Mouse (Mus musculus) left cerebral cortex, postnatal 14 days (tissue): ENCODE data around the gene Cobl. TPM values are rescaled to one million over a fixed set of nuclear protein-coding genes. Genes with fewer than 3 reads are reported as not detected.
A peak's percentile ranks its signal among the peaks of the same experiment; 100 is the strongest.

Source experiments
- DNase-seq, 2 experiments: peaks; one replicate each; pipeline ENCODE4 v3.0.0; 2021 to 2022; ENCODE audit warnings: low spot score in 2 of 2, mixed read lengths in 1 of 2
- intact Hi-C: fragments of 180-260 bp; cut with DNase I; formaldehyde crosslinking; loops from one replicate; pipeline ENCODE4 v1.15.1; 2025
- total RNA-seq, 2 experiments: library from RNA; stranded (reverse); gene quantifications; 2 replicates each; pipeline ENCODE4 v1.2.3; 2021

The Cobl gene
- total RNA-seq, 2 experiments from 2014 or later = 69.5 to 77.8 TPM

DNA sequence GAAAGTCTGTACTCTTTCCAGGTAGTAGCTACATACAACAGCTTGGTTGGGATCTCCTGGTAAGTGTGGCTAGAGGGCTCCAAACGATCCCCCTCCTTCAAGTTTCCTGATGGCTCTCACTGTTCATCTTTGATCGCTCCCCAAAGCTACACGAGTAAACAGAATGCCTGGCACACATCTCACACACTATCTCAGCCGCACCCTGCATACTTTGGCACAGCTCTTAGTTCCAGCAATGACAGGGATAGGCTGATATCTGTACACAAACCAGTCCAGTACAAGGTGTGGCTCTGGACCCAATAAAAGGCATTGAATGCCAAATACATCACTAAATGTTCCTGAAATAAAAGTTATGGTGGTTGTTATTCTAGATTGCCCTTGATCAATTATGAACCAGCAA, 55.3 kb downstream of the Cobl start:
- no peak for DNase-seq
- intact Hi-C loops = no loop called here

DNA sequence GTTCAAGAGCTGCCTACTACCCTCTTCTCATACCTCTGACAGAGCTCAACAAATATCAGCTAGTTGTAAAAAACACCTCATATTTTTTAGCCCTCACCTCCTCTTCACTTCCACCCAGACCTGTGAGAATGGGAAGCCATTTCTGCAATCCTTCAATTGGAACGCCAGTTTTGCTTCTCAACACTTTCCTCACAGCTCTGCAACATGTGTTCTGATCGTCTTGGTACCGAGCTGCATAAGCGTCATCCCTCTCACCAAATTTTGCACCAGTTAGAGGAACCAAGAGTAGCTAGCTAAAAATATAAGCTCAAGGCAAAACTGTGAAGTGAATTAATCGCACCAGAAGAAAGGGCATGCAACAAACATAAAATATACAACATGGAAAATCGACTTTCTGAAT, 56.9 kb downstream of the Cobl start:
- intact Hi-C loops = no loop called here
- no peak for DNase-seq

DNA sequence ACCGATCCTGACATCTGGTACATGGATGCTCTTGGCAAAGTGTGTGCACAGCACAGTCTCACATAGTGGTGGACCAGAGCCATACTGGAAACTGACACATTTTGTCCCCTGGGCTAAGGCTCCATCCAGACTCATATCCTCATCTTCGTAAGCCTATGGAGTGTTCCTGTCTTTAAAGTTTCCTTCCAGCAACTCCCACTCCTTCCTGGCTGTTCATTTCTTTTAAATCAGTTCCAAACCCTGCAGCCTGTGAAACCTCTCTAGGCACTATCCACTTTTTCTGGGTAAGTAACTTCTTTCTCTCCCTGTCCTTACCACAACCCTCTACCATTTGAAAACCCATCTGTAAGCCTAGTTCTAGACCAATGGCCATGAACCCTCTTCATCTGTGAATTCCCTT, 64.9 kb downstream of the Cobl start:
- intact Hi-C loops = no loop called here
- no peak for DNase-seq

- no peak for DNase-seq
- intact Hi-C loops = no loop called here
These were observed 68.6 kb downstream of the Cobl start for GRCm38 (mm10) chr11:12396196-12396595.

GRCm38 (mm10) chr11:12394701-12395100, 70.1 kb downstream of the Cobl start:
- intact Hi-C loops = loop anchor here (5.0 kb wide), 1 partner anchor 78 kb away; no protein-coding TSS in a partner anchor

DNA sequence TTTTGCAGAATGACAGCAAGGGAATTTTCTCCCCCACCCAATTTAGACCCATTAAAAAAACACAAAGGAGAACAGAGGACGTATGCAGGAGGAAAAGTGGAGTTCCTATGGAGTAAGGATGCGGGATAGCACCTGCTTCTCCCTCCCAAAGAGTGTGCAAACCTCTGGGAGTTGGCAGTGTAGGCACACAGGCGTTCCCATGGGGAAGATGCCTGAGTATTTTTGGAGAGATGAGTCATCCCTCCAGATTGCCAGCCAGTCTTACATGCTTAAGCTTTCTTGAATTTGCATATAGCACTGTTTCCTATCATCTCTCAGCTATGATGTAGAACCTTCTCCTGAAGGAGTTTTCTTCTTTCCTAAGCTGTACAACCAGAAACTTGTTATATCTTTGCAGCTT, 70.6 kb downstream of the Cobl start:
- peak; percentile 79 to 91 for DNase-seq
- intact Hi-C loops = loop anchor here (5.0 kb wide), 1 partner anchor 78 kb away; no protein-coding TSS in a partner anchor

More at GRCm38 (mm10) chr11:12394701-12395100, 70.1 kb downstream of the Cobl start:
- no peak for DNase-seq

DNA sequence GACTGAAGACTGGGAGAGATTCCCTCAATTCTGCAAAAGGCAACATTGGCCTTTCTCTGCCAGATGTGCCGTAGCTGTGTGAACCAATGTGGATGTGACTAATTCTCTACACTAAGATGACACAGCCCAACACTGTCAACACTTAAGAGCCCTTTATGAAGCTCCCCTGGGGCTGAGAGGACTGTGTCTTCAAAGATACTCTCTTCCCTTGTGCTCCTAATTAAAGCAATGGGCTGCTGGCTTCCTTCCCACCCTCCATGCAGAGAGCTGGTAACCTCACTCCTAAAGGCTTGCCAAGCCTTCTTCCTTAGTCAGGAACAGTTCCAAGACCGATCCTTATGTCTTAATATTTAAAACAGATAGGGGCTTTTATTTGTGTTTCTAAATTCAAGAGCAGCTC, 79.9 kb downstream of the Cobl start:
- DNase-seq = peak; percentile 17 to 57
- intact Hi-C loops = no loop called here

- no peak for DNase-seq
- intact Hi-C loops = no loop called here
These were observed 81.8 kb downstream of the Cobl start for GRCm38 (mm10) chr11:12382991-12383390.

DNA sequence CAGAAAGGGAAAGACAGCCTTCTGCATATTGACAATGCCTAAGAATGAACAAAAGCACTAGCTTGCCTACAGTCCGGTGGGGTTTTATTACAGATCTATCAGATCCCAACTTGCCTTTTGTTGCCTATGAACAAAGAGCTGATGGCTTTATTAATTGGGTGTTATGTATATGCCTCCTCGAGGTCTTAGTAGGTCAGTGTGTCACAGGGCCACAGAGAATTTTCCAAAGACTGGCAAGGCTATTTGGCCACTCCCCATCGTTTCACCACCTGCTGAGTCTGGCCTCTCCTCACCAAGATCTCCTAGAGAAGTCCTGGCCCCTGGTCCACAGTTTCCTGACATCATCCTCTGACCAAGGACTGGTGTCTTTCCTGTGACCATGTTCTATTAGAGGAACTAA, 83.7 kb downstream of the Cobl start:
- intact Hi-C loops = no loop called here
- no peak for DNase-seq

- intact Hi-C loops = no loop called here
- DNase-seq = no peak
These were observed 88.1 kb downstream of the Cobl start for GRCm38 (mm10) chr11:12376628-12377027.

DNA sequence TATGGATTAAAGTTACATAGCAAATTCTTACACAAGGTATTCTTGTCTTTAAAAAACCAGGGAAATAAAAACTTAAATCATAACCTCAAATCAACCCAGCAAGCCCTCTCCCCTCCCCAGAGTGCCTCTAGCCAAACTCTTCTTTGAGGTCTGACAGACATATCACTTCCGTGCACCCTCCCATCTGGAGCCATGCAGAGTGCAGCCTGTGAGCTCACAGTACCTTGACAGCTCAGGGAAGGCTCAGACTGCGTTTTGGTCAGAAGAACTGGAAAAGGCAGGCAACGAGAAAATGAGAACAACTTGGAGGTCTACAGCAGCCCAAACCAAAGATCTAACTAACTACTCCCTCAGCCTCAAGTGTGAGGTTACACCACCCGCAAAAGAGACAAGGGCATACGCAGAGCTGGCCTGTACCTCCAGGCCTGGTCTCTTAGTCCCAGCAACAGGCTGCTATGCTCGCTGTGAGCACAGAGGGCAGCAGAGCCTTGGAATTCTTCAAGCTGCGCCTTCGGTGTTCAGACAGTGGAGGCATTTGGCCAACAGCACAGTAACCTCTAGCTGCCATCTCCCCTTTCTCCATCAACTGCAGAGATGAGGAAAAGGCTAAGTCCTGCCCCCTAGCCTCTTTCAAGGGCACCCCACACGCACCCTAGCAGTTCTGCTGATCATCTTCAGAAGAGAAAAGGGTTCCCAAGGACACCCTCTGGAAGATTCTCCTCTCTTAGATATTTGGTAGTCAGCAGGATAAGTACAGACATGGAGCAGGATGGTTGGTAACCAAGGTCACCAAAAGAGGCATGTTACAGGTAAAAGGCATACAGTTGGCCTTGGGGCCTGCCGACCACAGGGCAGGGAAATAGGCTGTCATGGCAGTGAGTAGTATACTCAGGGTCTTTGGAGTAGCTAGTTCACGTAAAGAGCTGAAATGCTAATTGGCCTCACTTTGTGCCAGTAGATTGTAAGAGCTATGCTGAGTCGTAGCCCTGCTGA, 91.4 kb downstream of the Cobl start:
- DNase-seq = peak; percentile 88 to 89
- intact Hi-C loops = loop anchor here (2.0 kb wide), 1 partner anchor 159 kb away; no protein-coding TSS in a partner anchor

- DNase-seq = no peak
- intact Hi-C loops = no loop called here
These were observed 93.8 kb downstream of the Cobl start for GRCm38 (mm10) chr11:12370957-12371356.

GRCm38 (mm10) chr11:12367426-12368178, 97.2 kb downstream of the Cobl start:
- intact Hi-C loops = no loop called here
- DNase-seq = no peak

DNA sequence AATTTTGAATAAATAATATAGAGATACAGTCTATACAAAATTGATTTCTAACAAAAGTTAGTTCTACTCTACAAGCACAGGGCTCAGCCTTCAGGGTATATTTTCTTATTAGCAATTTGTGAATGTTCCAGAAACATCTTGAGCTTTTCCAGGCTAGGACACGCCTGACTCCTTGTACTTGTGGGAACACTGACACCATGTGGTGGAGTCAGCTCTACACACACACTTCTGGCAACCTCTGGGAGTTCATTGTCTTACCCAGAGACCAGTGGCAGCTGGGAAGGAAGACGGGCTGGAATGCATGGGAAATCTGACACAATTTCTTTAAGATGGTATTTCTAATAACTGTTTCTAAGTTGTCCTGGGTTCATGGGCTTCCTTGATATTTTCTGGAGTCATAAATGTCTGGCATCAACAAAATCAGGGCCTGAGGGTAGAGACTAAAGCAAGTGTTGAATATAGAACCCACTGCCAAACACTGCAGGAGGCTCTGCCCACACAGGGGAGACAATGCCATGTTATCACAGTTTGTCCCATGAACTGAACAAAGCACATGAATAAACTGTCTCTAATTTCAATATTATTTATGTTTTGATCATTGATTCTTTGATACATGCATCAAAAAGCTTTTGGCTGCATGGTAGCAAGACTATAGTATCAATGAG, 105.3 kb downstream of the Cobl start:
- DNase-seq = peak; percentile 70 to 81
- intact Hi-C loops = loop anchor here (5.0 kb wide), 3 partner anchors 42 to 537 kb away; no protein-coding TSS in a partner anchor

DNA sequence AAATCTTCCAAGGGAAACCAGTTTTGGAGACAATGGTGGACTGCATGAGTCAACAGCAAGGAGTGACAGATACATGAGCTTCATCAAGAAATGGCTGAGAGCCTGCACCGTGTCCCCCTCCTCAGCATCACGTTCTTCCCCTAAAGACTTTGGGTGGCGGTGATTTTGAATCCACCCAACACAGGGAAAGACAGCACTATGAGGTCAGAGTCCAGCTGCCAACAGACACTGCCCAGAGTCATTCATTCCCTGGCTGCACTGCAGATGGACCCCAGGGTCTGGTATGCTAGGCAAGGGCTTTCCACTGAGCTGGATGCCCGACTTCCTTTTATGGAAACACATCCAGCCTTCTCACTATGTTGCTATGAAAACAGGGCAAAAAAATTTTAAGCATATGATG, 106.2 kb downstream of the Cobl start:
- intact Hi-C loops = loop anchor here (5.0 kb wide), 3 partner anchors 41 to 536 kb away; no protein-coding TSS in a partner anchor
- DNase-seq = no peak

DNA sequence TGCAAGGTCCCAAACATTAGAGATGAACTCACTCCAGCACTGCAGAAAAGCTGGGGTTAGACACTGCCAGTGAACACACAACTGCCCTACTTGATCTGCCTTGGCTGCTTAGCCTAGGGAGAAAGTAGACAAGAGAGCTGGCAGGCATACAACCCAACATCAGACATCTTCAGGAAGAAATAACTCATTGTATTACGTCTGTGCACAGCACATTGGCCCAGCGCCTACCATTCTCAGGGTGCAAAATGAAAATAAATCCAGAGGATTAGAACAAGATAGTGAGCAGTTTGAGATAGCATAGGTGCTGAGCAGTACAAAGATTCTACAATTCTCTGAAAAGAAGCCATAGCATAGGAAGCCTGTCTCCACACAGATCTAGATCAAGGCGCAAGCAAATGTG, 109.1 kb downstream of the Cobl start:
- intact Hi-C loops = loop anchor here (5.0 kb wide), 3 partner anchors 38 to 533 kb away; no protein-coding TSS in a partner anchor

DNA sequence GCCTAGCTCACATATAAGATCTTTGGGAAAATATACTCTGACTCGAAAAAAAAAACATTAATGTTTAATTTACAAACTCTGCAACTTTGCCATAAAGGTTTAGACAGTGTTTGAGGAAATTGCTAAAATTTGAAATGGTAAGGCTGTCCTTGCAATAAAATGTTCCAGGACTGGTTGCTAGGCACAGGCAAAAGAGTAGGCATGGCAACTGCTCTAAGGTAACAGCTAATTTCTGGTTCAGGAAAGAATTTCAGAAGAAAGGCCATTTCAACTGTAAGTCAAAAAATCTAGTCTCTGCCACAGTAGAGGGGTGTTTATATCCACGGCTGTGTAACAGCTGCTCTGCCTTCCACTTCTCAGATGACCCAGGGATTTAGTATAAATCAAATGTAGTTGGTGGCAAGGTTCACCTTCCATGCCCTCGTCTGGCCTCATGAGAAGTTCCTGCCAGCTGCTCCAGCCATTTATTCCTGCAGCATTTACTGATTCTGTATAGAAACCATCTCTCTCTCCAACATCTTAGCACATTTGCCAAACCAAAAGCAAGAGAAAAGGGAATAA, 113.7 kb downstream of the Cobl start:
- DNase-seq = peak in 1 of 2 experiments; percentile 25
- intact Hi-C loops = no loop called here

More for the DNA sequence above, 109.1 kb downstream of the Cobl start:
- DNase-seq = no peak

GRCm38 (mm10) chr11:12350086-12350485, 114.7 kb downstream of the Cobl start:
- no peak for DNase-seq
- intact Hi-C loops = no loop called here

DNA sequence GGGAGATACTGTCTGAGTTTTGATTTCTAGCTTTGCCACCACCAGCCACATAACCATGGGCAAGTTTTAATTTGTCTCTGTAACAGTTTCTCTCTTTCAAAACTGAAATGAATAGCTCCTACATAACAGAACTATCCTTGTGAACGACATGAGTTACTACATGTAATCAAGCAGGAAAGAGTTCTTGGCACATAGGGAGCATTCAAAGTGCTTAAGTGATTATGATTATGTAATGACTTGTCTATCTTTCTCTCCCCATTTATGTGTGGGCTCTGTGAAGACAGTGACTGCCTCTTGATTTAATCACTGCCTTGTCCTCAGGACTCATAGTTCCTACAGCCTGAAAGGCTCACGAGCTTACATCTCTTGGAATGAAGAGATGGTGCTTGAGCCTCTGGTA, 118.3 kb downstream of the Cobl start:
- DNase-seq = no peak
- intact Hi-C loops = no loop called here
